Mouse (Mus musculus): ENCODE measurements around the gene Dock2. TPM values are rescaled to one million over a fixed set of nuclear protein-coding genes. Genes with fewer than 3 reads are reported as not detected.

Dock2 gene
- total and polyA plus RNA-seq, 3 experiments: 60.9 to 101 (median 77.9) TPM

DNA sequence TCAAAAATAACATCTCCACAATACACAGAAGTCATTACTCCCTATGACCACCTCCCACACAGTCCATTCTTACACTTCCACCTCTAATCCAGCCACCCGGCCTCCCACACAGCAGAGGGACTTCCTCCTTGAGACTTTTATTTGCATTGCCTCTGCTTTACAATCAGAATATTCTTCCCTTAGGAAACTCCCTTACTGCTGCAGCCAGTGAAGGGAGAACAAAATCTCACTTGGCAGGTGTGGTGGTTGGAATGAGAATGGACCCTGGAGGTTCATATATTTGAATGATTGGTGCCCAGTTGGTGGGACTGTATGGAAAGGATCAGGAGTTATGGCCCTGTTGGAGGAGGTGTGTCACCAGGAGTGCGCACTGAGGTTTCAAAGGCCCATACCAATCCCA is 7.6 kb downstream of the Dock2 start:
- Histone ChIP-seq H3K27me3 (ENCODE audit: control insufficient read depth in 1 of 2, insufficient read depth in 2 of 2, low read length in 2 of 2) (no peaks in the 10 kb centered on the region), H3K36me3 (ENCODE audit: control insufficient read depth in 1 of 2, insufficient read depth in 2 of 2, low read length in 2 of 2) (peaks cover 22 to 32% of the 10 kb centered on the region in 2 experiments), H3K79me2 (ENCODE audit: control insufficient read depth, insufficient read depth, low read length, poor library complexity) (peaks cover 81% of the 10 kb centered on the region), H3K4me1 (ENCODE audit: control insufficient read depth in 1 of 2, insufficient read depth in 2 of 2, low read length in 2 of 2) (peaks cover 7 to 22% of the 10 kb centered on the region in 2 experiments), H3K9ac (ENCODE audit: control insufficient read depth, low read depth, low read length, poor library complexity, severe bottlenecking) (no peak overlapping the region), H3K27ac (ENCODE audit: control insufficient read depth, low read depth, low read length) (no peak overlapping the region), H3K9me3 (replicated peaks; ENCODE audit: insufficient read depth, low read length) (no peaks in the 10 kb centered on the region), H3K4me3 (ENCODE audit: control insufficient read depth in 1 of 2, insufficient read depth in 1 of 2, low read depth in 2 of 2, low read length in 2 of 2) (no peak overlapping the region)
- TF ChIP-seq GABPA (IDR thresholded peaks at IDR 0.05; ENCODE audit: low read depth, low read length) (no peak), GATA1 (IDR thresholded peaks at IDR 0.05; ENCODE audit: low read depth, low read length) (no peak), ELF1 (IDR thresholded peaks at IDR 0.05; ENCODE audit: low read depth, low read length) (no peak), ZKSCAN1 (IDR thresholded peaks at IDR 0.05; ENCODE audit: low read depth, low read length) (no peak), MAFK (IDR thresholded peaks at IDR 0.05; ENCODE audit: borderline replicate concordance, low read depth, low read length) (no peak), MAX (IDR thresholded peaks at IDR 0.05; ENCODE audit: low read length) (no peak), ZNF384 (IDR thresholded peaks at IDR 0.05; ENCODE audit: low read depth, low read length) (no peak), MAZ (IDR thresholded peaks at IDR 0.05; ENCODE audit: low read depth, low read length) (no peak), E2F4 (IDR thresholded peaks at IDR 0.05; ENCODE audit: borderline replicate concordance, low read depth, low read length) (no peak), HCFC1 (IDR thresholded peaks at IDR 0.05; ENCODE audit: low read depth, low read length) (no peak), SMC3 (IDR thresholded peaks at IDR 0.05; ENCODE audit: low read depth, low read length) (no peak), MEF2A (IDR thresholded peaks at IDR 0.05; ENCODE audit: extremely low read depth, insufficient replicate concordance, low read depth, low read length, poor library complexity, severe bottlenecking) (no peak), UBTF (IDR thresholded peaks at IDR 0.05; ENCODE audit: borderline replicate concordance, insufficient read depth, low read depth, low read length) (no peak), MYB (IDR thresholded peaks at IDR 0.05; ENCODE audit: low read depth, low read length) (no peak), ZMIZ1 (IDR thresholded peaks at IDR 0.05; ENCODE audit: low read depth, low read length) (no peak), ZC3H11A (IDR thresholded peaks at IDR 0.05; ENCODE audit: low read depth, low read length) (no peak), NRF1 (IDR thresholded peaks at IDR 0.05; ENCODE audit: insufficient read depth, low read depth, low read length, poor library complexity, severe bottlenecking) (no peak), CHD2 (IDR thresholded peaks at IDR 0.05; ENCODE audit: low read length) (no peak)
- no peak for DNase-seq (ENCODE audit: low read depth, low spot score)

GRCm38 (mm10) chr11:34774636-34775035 is 9.1 kb downstream of the Dock2 start:
- H3K79me2 ChIP-seq (ENCODE audit: control insufficient read depth, insufficient read depth, low read length, poor library complexity): peaks cover 86% of the 10 kb centered on the region
- H3K4me1 ChIP-seq (ENCODE audit: control insufficient read depth in 1 of 2, insufficient read depth in 2 of 2, low read length in 2 of 2): peaks cover 11 to 29% of the 10 kb centered on the region in 2 experiments
- H3K9me3 ChIP-seq (replicated peaks; ENCODE audit: insufficient read depth, low read length): no peaks in the 10 kb centered on the region
- DNase-seq (ENCODE audit: low read depth, low spot score): peak; percentile 30
- no peak overlapping the region for H3K27ac ChIP-seq (ENCODE audit: control insufficient read depth, low read depth, low read length)
- H3K36me3 ChIP-seq (ENCODE audit: control insufficient read depth in 1 of 2, insufficient read depth in 2 of 2, low read length in 2 of 2): peaks cover 21 to 28% of the 10 kb centered on the region in 2 experiments
- no peaks in the 10 kb centered on the region for H3K27me3 ChIP-seq (ENCODE audit: control insufficient read depth in 1 of 2, insufficient read depth in 2 of 2, low read length in 2 of 2)
- no peak overlapping the region for H3K4me3 ChIP-seq (ENCODE audit: control insufficient read depth in 1 of 2, insufficient read depth in 1 of 2, low read depth in 2 of 2, low read length in 2 of 2)
- no peak for TF ChIP-seq MEF2A (IDR thresholded peaks at IDR 0.05; ENCODE audit: extremely low read depth, insufficient replicate concordance, low read depth, low read length, poor library complexity, severe bottlenecking)
- TF ChIP-seq HCFC1 (IDR thresholded peaks at IDR 0.05; ENCODE audit: low read depth, low read length): no peak
- no peak for TF ChIP-seq POLR2AphosphoS5 (IDR thresholded peaks at IDR 0.05; ENCODE audit: borderline replicate concordance, low read depth, low read length)
- 0 out of 6 replicates have a peak, but pooled peaks of 2 of the 3 experiments have one; percentile 1 to 15 for TF ChIP-seq CTCF (IDR thresholded peaks at IDR 0.05 in 2 of 3, conservative IDR thresholded peaks at IDR 0.05 in 1 of 3; ENCODE audit: control insufficient read depth in 1 of 3, insufficient read depth in 1 of 3, low read depth in 2 of 3, low read length in 3 of 3, poor library complexity in 1 of 3, severe bottlenecking in 1 of 3)
- TF ChIP-seq RAD21 (IDR thresholded peaks at IDR 0.05; ENCODE audit: low read depth, low read length): no peak
- H3K9ac ChIP-seq (ENCODE audit: control insufficient read depth, low read depth, low read length, poor library complexity, severe bottlenecking): no peak overlapping the region

Measured in MEL (cell line).